Mouse (Mus musculus): Measurements from ENCODE around the gene Rimkla. TPM values are rescaled to one million over a fixed set of nuclear protein-coding genes. Genes with fewer than 3 reads are reported as not detected.
"Not testable (repeated sequence)": the region's sequence is repeated elsewhere in the genome, so short reads cannot be mapped to it uniquely, and the experiment has no call there.

Gene Rimkla
- polyA plus RNA-seq (2012; rRNA removed), result 8.4 and 9.0 TPM in 2 replicates

- TF ChIP-seq CTCF (IDR thresholded peaks at IDR 0.05; ENCODE audit: extremely low read depth, insufficient read depth, low read length), result no peak
- TF ChIP-seq POLR2A (IDR thresholded peaks at IDR 0.05; ENCODE audit: extremely low read depth, insufficient read depth, low read length), result 0 out of 2 replicates have a peak, but pooled peaks have one; percentile 22
- Histone ChIP-seq H3K4me1 (ENCODE audit: control insufficient read depth, insufficient read depth, low read length) (no peaks in the 10 kb centered on the region), H3K4me3 (ENCODE audit: insufficient read depth, low read length) (peak within 1 kb of the TSS; percentile 58), H3K27ac (ENCODE audit: insufficient read depth, low read length) (peak within 1 kb of the TSS; percentile 19)
Observed at GRCm38 (mm10) chr4:119492291-119492932, at the start of gene Rimkla. TSS of gene Rimkla (minus strand) at chr4:119492628.

GRCm38 (mm10) chr4:119540533-119540890 is 48.1 kb upstream of the Rimkla start:
- Histone ChIP-seq H3K4me3 (ENCODE audit: insufficient read depth, low read length) (peak overlapping the region; percentile 74), H3K4me1 (ENCODE audit: control insufficient read depth, insufficient read depth, low read length) (peaks cover 3% of the 10 kb centered on the region; the same call in 1 of the 2 replicates), H3K27ac (ENCODE audit: insufficient read depth, low read length) (peak overlapping the region; percentile 21; the same call in 1 of the 2 replicates)
- no peak for TF ChIP-seq CTCF (IDR thresholded peaks at IDR 0.05; ENCODE audit: extremely low read depth, insufficient read depth, low read length)
- no peak for TF ChIP-seq POLR2A (IDR thresholded peaks at IDR 0.05; ENCODE audit: extremely low read depth, insufficient read depth, low read length)

GRCm38 (mm10) chr4:119539836-119540532 is 47.6 kb upstream of the Rimkla start:
- Histone ChIP-seq H3K27ac (ENCODE audit: insufficient read depth, low read length) (peak overlapping the region; percentile 98), H3K4me1 (ENCODE audit: control insufficient read depth, insufficient read depth, low read length) (peaks cover 3% of the 10 kb centered on the region; the same call in 1 of the 2 replicates), H3K4me3 (ENCODE audit: insufficient read depth, low read length) (peak overlapping the region; percentile 74)
- TF ChIP-seq POLR2A (IDR thresholded peaks at IDR 0.05; ENCODE audit: extremely low read depth, insufficient read depth, low read length) (peak; percentile 29; the same call in 1 of the 2 replicates), CTCF (IDR thresholded peaks at IDR 0.05; ENCODE audit: extremely low read depth, insufficient read depth, low read length) (no peak)

GRCm38 (mm10) chr4:119539031-119539824 is 46.8 kb upstream of the Rimkla start, which contains the start of gene Frg2f1:
TSS of gene Frg2f1 (minus strand) at chr4:119539529.
- peak within 1 kb of the TSS; percentile 74 for H3K4me3 ChIP-seq (ENCODE audit: insufficient read depth, low read length)
- H3K27ac ChIP-seq (ENCODE audit: insufficient read depth, low read length), result peak within 1 kb of the TSS; percentile 99
- H3K4me1 ChIP-seq (ENCODE audit: control insufficient read depth, insufficient read depth, low read length), result peaks cover 3% of the 10 kb centered on the region; the same call in 1 of the 2 replicates
- TF ChIP-seq POLR2A (IDR thresholded peaks at IDR 0.05; ENCODE audit: extremely low read depth, insufficient read depth, low read length) (no peak), CTCF (IDR thresholded peaks at IDR 0.05; ENCODE audit: extremely low read depth, insufficient read depth, low read length) (no peak)

- Histone ChIP-seq H3K27ac (ENCODE audit: insufficient read depth, low read length) (no peak overlapping the region), H3K4me1 (ENCODE audit: control insufficient read depth, insufficient read depth, low read length) (peaks cover 3% of the 10 kb centered on the region; the same call in 1 of the 2 replicates), H3K4me3 (ENCODE audit: insufficient read depth, low read length) (no peak overlapping the region)
- TF ChIP-seq CTCF (IDR thresholded peaks at IDR 0.05; ENCODE audit: extremely low read depth, insufficient read depth, low read length) (no peak), POLR2A (IDR thresholded peaks at IDR 0.05; ENCODE audit: extremely low read depth, insufficient read depth, low read length) (no peak)
Observed at GRCm38 (mm10) chr4:119537436-119537835, 45.0 kb upstream of the Rimkla start.

GRCm38 (mm10) chr4:119536615-119537014 is 44.2 kb upstream of the Rimkla start, which contains the start of gene Foxj3:
TSS of gene Foxj3 (plus strand) at chr4:119537004.
- H3K4me3 ChIP-seq (ENCODE audit: insufficient read depth, low read length); H3K4me1 ChIP-seq (ENCODE audit: control insufficient read depth, insufficient read depth, low read length); H3K27ac ChIP-seq (ENCODE audit: insufficient read depth, low read length): not testable (repeated sequence)

GRCm38 (mm10) chr4:119535103-119535502 is 42.7 kb upstream of the Rimkla start:
- Histone ChIP-seq H3K4me1 (ENCODE audit: control insufficient read depth, insufficient read depth, low read length) (peaks cover 3% of the 10 kb centered on the region; the same call in 1 of the 2 replicates), H3K4me3 (ENCODE audit: insufficient read depth, low read length) (no peak overlapping the region), H3K27ac (ENCODE audit: insufficient read depth, low read length) (no peak overlapping the region)
- TF ChIP-seq CTCF (IDR thresholded peaks at IDR 0.05; ENCODE audit: extremely low read depth, insufficient read depth, low read length) (no peak), POLR2A (IDR thresholded peaks at IDR 0.05; ENCODE audit: extremely low read depth, insufficient read depth, low read length) (no peak)

GRCm38 (mm10) chr4:119531813-119532212 is 39.4 kb upstream of the Rimkla start:
- Histone ChIP-seq H3K4me1 (ENCODE audit: control insufficient read depth, insufficient read depth, low read length) (no peaks in the 10 kb centered on the region), H3K4me3 (ENCODE audit: insufficient read depth, low read length) (no peak overlapping the region), H3K27ac (ENCODE audit: insufficient read depth, low read length) (no peak overlapping the region)
- TF ChIP-seq POLR2A (IDR thresholded peaks at IDR 0.05; ENCODE audit: extremely low read depth, insufficient read depth, low read length) (no peak), CTCF (IDR thresholded peaks at IDR 0.05; ENCODE audit: extremely low read depth, insufficient read depth, low read length) (no peak)

- no peak overlapping the region for H3K4me3 ChIP-seq (ENCODE audit: insufficient read depth, low read length)
- peaks cover 6% of the 10 kb centered on the region for H3K4me1 ChIP-seq (ENCODE audit: control insufficient read depth, insufficient read depth, low read length)
- TF ChIP-seq CTCF (IDR thresholded peaks at IDR 0.05; ENCODE audit: extremely low read depth, insufficient read depth, low read length), result no peak
- no peak for TF ChIP-seq POLR2A (IDR thresholded peaks at IDR 0.05; ENCODE audit: extremely low read depth, insufficient read depth, low read length)
- no peak overlapping the region for H3K27ac ChIP-seq (ENCODE audit: insufficient read depth, low read length)
Observed at GRCm38 (mm10) chr4:119526329-119526845, 34.0 kb upstream of the Rimkla start.
